Mouse (Mus musculus) frontal cortex, postnatal 25 days (tissue): ENCODE data around the gene Hist1h2ab.

Source experiments
- DNase-seq, 2 experiments: peaks; one replicate each; pipeline ENCODE4 v3.0.0; 2022; ENCODE audit warnings: low spot score in 2 of 2

The Hist1h2ab gene

GRCm38 (mm10) chr13:23772561-23773313, 21.8 kb downstream of the Hist1h2ab start:
- no peak for DNase-seq

- DNase-seq, result no peak
Measured at GRCm38 (mm10) chr13:23778339-23778738, 27.4 kb downstream of the Hist1h2ab start.

GRCm38 (mm10) chr13:23779025-23779424, 28.1 kb downstream of the Hist1h2ab start:
- DNase-seq, result no peak

GRCm38 (mm10) chr13:23792520-23792919, 41.6 kb downstream of the Hist1h2ab start:
- DNase-seq, result peak in 1 of 2 experiments; percentile 7

- no peak for DNase-seq
Measured at GRCm38 (mm10) chr13:23799405-23799804, 48.5 kb downstream of the Hist1h2ab start.
